34 mouse cellular contexts compared by ENCODE assay signal in genomic region chr8:121953821-121954545, GRCm38 (mm10). TPM values are rescaled to one million over a fixed set of nuclear protein-coding genes. Genes with fewer than 3 reads are reported as not detected.
DNase-seq lines count a peak whose midpoint lies in the region; ATAC-seq lines count a peak whose summit lies in the region.
"Had no signal": no experiment of that assay in that cellular context is flagged by ENCODE, and none has a peak within 500 bp of the region (broad histone marks: within the 10 kb centered on the region; RNA-seq: fewer than 3 reads in every experiment).

No protein-coding gene starts in this region.

- ATAC-seq in embryonic facial prominence, embryonic 13.5 days (ENCODE audit: insufficient number of reproducible peaks, insufficient read depth, low FRiP score, low TSS enrichment, low read depth), result no peak
- ATAC-seq in megakaryocyte, adult 5-6 weeks (ENCODE audit: poor library complexity, severe bottlenecking), result no peak
- no peak for ATAC-seq in liver, embryonic 13.5 days (ENCODE audit: low read depth)
- ATAC-seq: forebrain, embryonic 16.5 days; hindbrain, embryonic 16.5 days had no signal

- DNase-seq in embryonic facial prominence, embryonic 10.5 days (ENCODE audit: low spot score), result no peak
- no peak for DNase-seq in liver, embryonic 13.5 days
- DNase-seq in embryo, embryonic 11 days, result no peak
- no peak for DNase-seq in heart, adult 9 months (ENCODE audit: low spot score in 2 of 2)
- DNase-seq: adrenal gland, postnatal 25 days; cerebellum, adult 18-20 months; cerebellum, postnatal 14 days; gastrocnemius, postnatal 10 days; kidney, adult 2 months; kidney, postnatal 36 days; right cerebral cortex, postnatal 4 days had no signal

- peaks cover 39% of the 10 kb centered on the region for H3K4me1 ChIP-seq in embryonic facial prominence, embryonic 13.5 days
- peaks cover 28% of the 10 kb centered on the region for H3K4me1 ChIP-seq in embryonic facial prominence, embryonic 10.5 days
- H3K4me1 ChIP-seq in megakaryocyte, embryonic 14.5 days, result peaks cover 80% of the 10 kb centered on the region
- peaks cover 83% of the 10 kb centered on the region for H3K4me1 ChIP-seq in liver, embryonic 13.5 days (replicated peaks)

- 62% methylated on average over 3 of the region's 3 CpGs for WGBS in embryonic facial prominence, embryonic 13.5 days
- 80% methylated on average over 3 of the region's 3 CpGs for WGBS in embryonic facial prominence, embryonic 10.5 days
- 37% methylated on average over 3 of the region's 3 CpGs for WGBS in liver, embryonic 13.5 days (ENCODE audit: insufficient replicate concordance)

- H3K9me3 ChIP-seq in embryonic facial prominence, embryonic 13.5 days, result no peaks in the 10 kb centered on the region
- no peaks in the 10 kb centered on the region for H3K9me3 ChIP-seq in embryonic facial prominence, embryonic 10.5 days
- H3K9me3 ChIP-seq in megakaryocyte, embryonic 14.5 days, result no peaks in the 10 kb centered on the region
- H3K9me3 ChIP-seq in liver, embryonic 13.5 days (replicated peaks), result no peaks in the 10 kb centered on the region
- H3K9me3 ChIP-seq: embryonic facial prominence, embryonic 12.5 days; lung, embryonic 15.5 days; midbrain, embryonic 12.5 days; neural tube, embryonic 13.5 days had no signal

- H3K27me3 ChIP-seq in embryonic facial prominence, embryonic 13.5 days, result no peaks in the 10 kb centered on the region
- no peaks in the 10 kb centered on the region for H3K27me3 ChIP-seq in embryonic facial prominence, embryonic 10.5 days (replicated peaks; ENCODE audit: low read depth, poor library complexity, severe bottlenecking)
- no peaks in the 10 kb centered on the region for H3K27me3 ChIP-seq in megakaryocyte, embryonic 14.5 days (replicated peaks)
- no peaks in the 10 kb centered on the region for H3K27me3 ChIP-seq in liver, embryonic 13.5 days
- H3K27me3 ChIP-seq: embryonic facial prominence, embryonic 12.5 days; lung, embryonic 15.5 days; midbrain, embryonic 12.5 days; neural tube, embryonic 13.5 days had no signal

- H3K4me3 ChIP-seq in embryonic facial prominence, embryonic 13.5 days, result no peak overlapping the region
- no peak overlapping the region for H3K4me3 ChIP-seq in embryonic facial prominence, embryonic 10.5 days
- peak overlapping the region; percentile 79 for H3K4me3 ChIP-seq in megakaryocyte, embryonic 14.5 days (replicated peaks)
- no peak overlapping the region for H3K4me3 ChIP-seq in liver, embryonic 13.5 days (replicated peaks)
- H3K4me3 ChIP-seq: embryonic facial prominence, embryonic 12.5 days; erythroblast, embryonic 14.5 days; lung, embryonic 15.5 days; midbrain, embryonic 12.5 days; neural tube, embryonic 13.5 days had no signal

- H3K4me2 ChIP-seq in embryonic facial prominence, embryonic 13.5 days, result no peak overlapping the region
- H3K4me2 ChIP-seq in liver, embryonic 13.5 days, result no peak overlapping the region
- H3K4me2 ChIP-seq: embryonic facial prominence, embryonic 12.5 days; lung, embryonic 15.5 days; midbrain, embryonic 12.5 days; neural tube, embryonic 13.5 days had no signal

- H3K9ac ChIP-seq in embryonic facial prominence, embryonic 13.5 days, result no peak overlapping the region
- 0 out of 2 replicates have a peak overlapping the region, but pooled peaks have one; percentile 99 for H3K9ac ChIP-seq in liver, embryonic 13.5 days
- H3K9ac ChIP-seq: embryonic facial prominence, embryonic 12.5 days; lung, embryonic 15.5 days; midbrain, embryonic 12.5 days; neural tube, embryonic 13.5 days had no signal

- 0 out of 2 replicates have a peak overlapping the region, but pooled peaks have one; percentile 16 for H3K27ac ChIP-seq in embryonic facial prominence, embryonic 13.5 days
- no peak overlapping the region for H3K27ac ChIP-seq in embryonic facial prominence, embryonic 10.5 days (replicated peaks)
- peak overlapping the region; percentile 15; the same call in 1 of the 2 replicates for H3K27ac ChIP-seq in liver, embryonic 13.5 days
- H3K27ac ChIP-seq: embryonic facial prominence, embryonic 12.5 days; lung, embryonic 15.5 days; midbrain, embryonic 12.5 days; neural tube, embryonic 13.5 days; stomach, postnatal 0 days had no signal

- peaks cover 16% of the 10 kb centered on the region for H3K36me3 ChIP-seq in embryonic facial prominence, embryonic 13.5 days
- H3K36me3 ChIP-seq in embryonic facial prominence, embryonic 10.5 days (replicated peaks), result peaks cover 51% of the 10 kb centered on the region
- H3K36me3 ChIP-seq in megakaryocyte, embryonic 14.5 days (replicated peaks; ENCODE audit: low read length), result peaks cover 46% of the 10 kb centered on the region
- peaks cover 48% of the 10 kb centered on the region for H3K36me3 ChIP-seq in liver, embryonic 13.5 days

RNA-seq across cellular contexts. Expression of gene Banp, which starts 4.4 kb away (rescaled TPM):
- polyA plus RNA-seq in embryonic facial prominence, embryonic 13.5 days (2015; fragmentation: Nextera tagmentation; extraction: Ambion mirVana), result 42.6 and 49.4 TPM in 2 replicates
- 55.2 and 64.8 TPM in 2 replicates for polyA plus RNA-seq in embryonic facial prominence, embryonic 10.5 days (2016; fragmentation: Nextera tagmentation; extraction: Ambion mirVana)
- polyA plus RNA-seq in megakaryocyte, embryonic 14.5 days (2012; ENCODE audit: insufficient read depth, low replicate concordance), result 47.5 and 119 TPM in 2 replicates
- total RNA-seq in megakaryocyte, adult 5-6 weeks (2015), result 8.1 and 9.2 TPM in 2 replicates
- total RNA-seq in megakaryocyte, adult 5-6 weeks (2017), result 21.3 and 28.7 TPM in 2 replicates
- 14.5 and 18.1 TPM in 2 replicates for polyA plus RNA-seq in liver, embryonic 13.5 days (2015; fragmentation: Nextera tagmentation; extraction: Ambion mirVana)

RNA-seq across cellular contexts. Expression of gene Car5a, which starts 9.3 kb away (rescaled TPM):
- not detected in 2 replicates for polyA plus RNA-seq in embryonic facial prominence, embryonic 13.5 days (2015; fragmentation: Nextera tagmentation; extraction: Ambion mirVana)
- not detected in 2 replicates for polyA plus RNA-seq in embryonic facial prominence, embryonic 10.5 days (2016; fragmentation: Nextera tagmentation; extraction: Ambion mirVana)
- 2.1 TPM in 1 of 2 replicates, not detected in the other for polyA plus RNA-seq in megakaryocyte, embryonic 14.5 days (2012; ENCODE audit: insufficient read depth, low replicate concordance)
- total RNA-seq in megakaryocyte, adult 5-6 weeks (2015), result not detected in 2 replicates
- not detected in 2 replicates for total RNA-seq in megakaryocyte, adult 5-6 weeks (2017)
- polyA plus RNA-seq in liver, embryonic 13.5 days (2015; fragmentation: Nextera tagmentation; extraction: Ambion mirVana), result 0.88 and 1.1 TPM in 2 replicates
- total RNA-seq: adrenal gland, adult 18-20 months; adrenal gland, postnatal 25 days; gastrocnemius, postnatal 10 days; heart, postnatal 25 days; layer of hippocampus, postnatal 25 days; left cerebral cortex, postnatal 36 days; megakaryocyte progenitor cell, adult 5-6 weeks; midbrain, postnatal 0 days had no signal
- polyA plus RNA-seq: embryonic facial prominence, embryonic 12.5 days; forebrain, embryonic 11.5 days; gonadal fat pad, adult 2 months; heart, embryonic 14.5 days; hindbrain, embryonic 11.5 days; intestine, embryonic 14.5 days; kidney, embryonic 16.5 days; lung, embryonic 15.5 days had no signal

RNA-seq across cellular contexts. Expression of gene Slc7a5, which starts 46.5 kb away (rescaled TPM):
- polyA plus RNA-seq in embryonic facial prominence, embryonic 13.5 days (2015; fragmentation: Nextera tagmentation; extraction: Ambion mirVana), result 16.1 and 18.3 TPM in 2 replicates
- 18.7 and 21.0 TPM in 2 replicates for polyA plus RNA-seq in embryonic facial prominence, embryonic 10.5 days (2016; fragmentation: Nextera tagmentation; extraction: Ambion mirVana)
- 77.3 and 236 TPM in 2 replicates for polyA plus RNA-seq in megakaryocyte, embryonic 14.5 days (2012; ENCODE audit: insufficient read depth, low replicate concordance)
- total RNA-seq in megakaryocyte, adult 5-6 weeks (2015), result 8.7 and 9.3 TPM in 2 replicates
- total RNA-seq in megakaryocyte, adult 5-6 weeks (2017), result 6.5 and 8.5 TPM in 2 replicates
- 32.2 and 37.5 TPM in 2 replicates for polyA plus RNA-seq in liver, embryonic 13.5 days (2015; fragmentation: Nextera tagmentation; extraction: Ambion mirVana)
